Mouse (Mus musculus): Measurements from ENCODE around the gene Ppara. TPM values are rescaled to one million over a fixed set of nuclear protein-coding genes. Genes with fewer than 3 reads are reported as not detected.

Ppara gene
- polyA plus RNA-seq, 1 experiment from 2014 or later: 0.90 TPM

DNA sequence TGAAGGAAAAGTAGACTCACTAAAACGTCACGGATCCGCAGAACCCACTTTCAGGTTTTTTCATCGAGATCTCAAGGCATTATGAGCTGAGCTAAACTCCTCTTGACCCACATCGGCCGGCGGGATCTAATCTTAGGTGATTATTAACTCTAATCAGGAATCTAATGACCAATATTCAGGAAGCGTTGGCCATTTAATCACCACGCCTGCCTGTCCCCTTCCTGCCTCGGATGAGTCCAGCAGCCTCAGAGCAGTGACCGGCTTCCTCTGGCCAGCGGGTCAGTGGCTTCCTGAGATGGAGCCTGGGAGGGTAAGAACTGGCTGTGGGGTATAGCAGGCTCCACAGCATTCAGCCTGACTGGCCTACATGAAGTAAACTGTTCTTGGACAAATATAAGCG is 11.9 kb downstream of the Ppara start:
- Histone ChIP-seq H3K4me1 (replicated peaks; ENCODE audit: control insufficient read depth, insufficient read depth, low read length) (no peaks in the 10 kb centered on the region), H3K4me2 (ENCODE audit: low read length) (no peak overlapping the region), H3K4me3 (replicated peaks; ENCODE audit: low read length) (no peak overlapping the region), H3K9me3 (ENCODE audit: control insufficient read depth, low read length) (peaks cover 3% of the 10 kb centered on the region; the same call in 1 of the 2 replicates), H3K36me3 (ENCODE audit: control insufficient read depth, insufficient read depth) (no peaks in the 10 kb centered on the region), H3K27ac (ENCODE audit: low read length) (no peak overlapping the region), H3K27me3 (replicated peaks; ENCODE audit: control insufficient read depth, insufficient read depth, low read length) (no peaks in the 10 kb centered on the region), H3K9ac (replicated peaks; ENCODE audit: low read depth, low read length) (no peak overlapping the region)
- no peak for ATAC-seq
- 88% methylated on average over 13 of the region's 13 CpGs for WGBS

DNA sequence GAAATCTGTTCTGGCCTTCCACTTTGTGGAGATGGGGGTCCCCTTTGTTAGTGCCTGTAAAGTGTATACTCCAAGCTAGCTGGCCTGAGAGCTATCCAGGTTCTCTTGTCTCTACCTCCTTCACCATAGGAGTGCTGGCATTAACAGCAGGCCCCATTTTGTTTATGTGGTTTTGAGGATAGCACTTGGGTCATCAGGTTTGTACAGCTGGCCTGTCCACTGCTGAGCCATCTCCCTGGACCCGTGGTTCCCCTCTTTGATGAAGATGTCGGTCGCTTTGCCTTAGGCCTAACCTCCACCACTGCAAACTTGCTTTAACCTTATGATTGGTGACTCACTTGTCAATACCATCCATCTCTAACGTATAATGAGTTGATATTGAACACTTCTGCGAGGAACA is 13.2 kb downstream of the Ppara start:
- H3K36me3 ChIP-seq (ENCODE audit: control insufficient read depth, insufficient read depth): no peaks in the 10 kb centered on the region
- WGBS: 89% methylated on average over 5 of the region's 5 CpGs
- peaks cover 3% of the 10 kb centered on the region; the same call in 1 of the 2 replicates for H3K9me3 ChIP-seq (ENCODE audit: control insufficient read depth, low read length)
- H3K9ac ChIP-seq (replicated peaks; ENCODE audit: low read depth, low read length): no peak overlapping the region
- ATAC-seq: no peak
- H3K4me3 ChIP-seq (replicated peaks; ENCODE audit: low read length): no peak overlapping the region
- H3K4me2 ChIP-seq (ENCODE audit: low read length): no peak overlapping the region
- H3K4me1 ChIP-seq (replicated peaks; ENCODE audit: control insufficient read depth, insufficient read depth, low read length): no peaks in the 10 kb centered on the region
- H3K27me3 ChIP-seq (replicated peaks; ENCODE audit: control insufficient read depth, insufficient read depth, low read length): no peaks in the 10 kb centered on the region
- H3K27ac ChIP-seq (ENCODE audit: low read length): no peak overlapping the region

DNA sequence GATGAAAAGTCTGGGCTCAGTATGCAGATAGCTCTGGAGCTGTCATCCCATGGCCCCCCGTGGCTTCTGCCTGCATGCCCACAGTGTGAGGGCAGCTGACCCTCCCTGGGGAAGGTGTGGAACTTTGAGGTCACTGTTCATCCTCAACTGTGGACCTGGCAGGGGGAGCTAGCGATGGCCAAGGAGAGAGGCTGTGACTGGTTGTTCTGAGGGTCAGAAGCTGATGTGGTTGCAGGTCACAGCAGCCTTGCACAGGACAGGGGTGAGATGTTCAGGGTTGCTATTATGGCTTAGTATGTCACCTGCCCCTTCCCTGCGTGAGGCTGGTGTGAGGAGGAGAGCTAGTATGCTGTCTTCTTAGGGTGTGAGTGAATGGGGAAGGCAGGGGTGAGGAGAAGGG is 13.7 kb downstream of the Ppara start:
- no peak for ATAC-seq
- H3K4me1 ChIP-seq (replicated peaks; ENCODE audit: control insufficient read depth, insufficient read depth, low read length): no peaks in the 10 kb centered on the region
- H3K27me3 ChIP-seq (replicated peaks; ENCODE audit: control insufficient read depth, insufficient read depth, low read length): no peaks in the 10 kb centered on the region
- no peak overlapping the region for H3K4me2 ChIP-seq (ENCODE audit: low read length)
- no peak overlapping the region for H3K27ac ChIP-seq (ENCODE audit: low read length)
- H3K4me3 ChIP-seq (replicated peaks; ENCODE audit: low read length): no peak overlapping the region
- H3K9ac ChIP-seq (replicated peaks; ENCODE audit: low read depth, low read length): no peak overlapping the region
- 82% methylated on average over 3 of the region's 3 CpGs for WGBS
- H3K9me3 ChIP-seq (ENCODE audit: control insufficient read depth, low read length): peaks cover 3% of the 10 kb centered on the region; the same call in 1 of the 2 replicates
- no peaks in the 10 kb centered on the region for H3K36me3 ChIP-seq (ENCODE audit: control insufficient read depth, insufficient read depth)

DNA sequence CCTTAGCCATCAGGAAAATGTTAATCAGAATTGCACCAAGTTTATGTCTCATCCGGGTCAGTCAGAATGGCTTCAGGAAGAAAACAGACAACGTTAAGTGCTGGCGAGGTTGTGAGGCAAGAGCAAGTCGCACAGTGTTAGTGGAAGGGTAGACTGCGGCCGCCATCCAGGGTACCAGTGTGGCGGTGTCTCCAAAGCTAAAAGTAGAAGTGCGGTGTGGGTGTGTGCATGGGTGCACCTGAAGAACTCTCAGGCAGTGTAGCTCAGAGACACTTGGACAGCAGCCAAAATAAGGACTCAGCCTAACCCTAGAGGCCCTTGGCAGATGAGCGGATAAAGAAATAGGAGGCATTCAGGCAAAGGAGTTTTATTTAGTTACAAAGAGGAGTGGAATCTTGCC is 14.4 kb downstream of the Ppara start:
- no peak for ATAC-seq
- Histone ChIP-seq H3K4me3 (replicated peaks; ENCODE audit: low read length) (no peak overlapping the region), H3K4me2 (ENCODE audit: low read length) (no peak overlapping the region), H3K27me3 (replicated peaks; ENCODE audit: control insufficient read depth, insufficient read depth, low read length) (no peaks in the 10 kb centered on the region), H3K9ac (replicated peaks; ENCODE audit: low read depth, low read length) (no peak overlapping the region), H3K36me3 (ENCODE audit: control insufficient read depth, insufficient read depth) (no peaks in the 10 kb centered on the region), H3K27ac (ENCODE audit: low read length) (no peak overlapping the region), H3K9me3 (ENCODE audit: control insufficient read depth, low read length) (peaks cover 3% of the 10 kb centered on the region; the same call in 1 of the 2 replicates), H3K4me1 (replicated peaks; ENCODE audit: control insufficient read depth, insufficient read depth, low read length) (no peaks in the 10 kb centered on the region)
- 95% methylated on average over 9 of the region's 9 CpGs for WGBS

DNA sequence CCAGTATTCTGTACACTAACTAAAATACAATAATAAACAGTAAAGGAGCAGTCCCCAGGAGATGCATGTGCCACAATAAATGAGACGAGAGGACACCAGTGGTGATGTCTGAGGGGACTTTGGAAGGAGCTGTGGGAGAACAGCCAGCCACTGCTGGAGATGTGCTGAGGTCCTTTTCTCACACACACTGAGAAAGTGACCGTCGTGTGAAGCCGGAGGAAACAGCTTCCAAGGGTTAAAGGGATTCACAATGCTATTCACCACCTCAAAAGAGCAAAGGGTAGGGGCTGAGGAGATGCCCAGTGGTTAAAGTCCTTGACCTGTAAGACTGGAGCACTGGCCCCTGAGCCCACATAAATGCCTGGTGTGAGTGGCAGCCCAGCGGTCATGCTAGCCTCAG is 15.3 kb downstream of the Ppara start:
- ATAC-seq: no peak
- Histone ChIP-seq H3K4me1 (replicated peaks; ENCODE audit: control insufficient read depth, insufficient read depth, low read length) (no peaks in the 10 kb centered on the region), H3K4me3 (replicated peaks; ENCODE audit: low read length) (no peak overlapping the region), H3K27me3 (replicated peaks; ENCODE audit: control insufficient read depth, insufficient read depth, low read length) (no peaks in the 10 kb centered on the region), H3K9ac (replicated peaks; ENCODE audit: low read depth, low read length) (no peak overlapping the region), H3K27ac (ENCODE audit: low read length) (no peak overlapping the region), H3K9me3 (ENCODE audit: control insufficient read depth, low read length) (peaks cover 3% of the 10 kb centered on the region; the same call in 1 of the 2 replicates), H3K36me3 (ENCODE audit: control insufficient read depth, insufficient read depth) (no peaks in the 10 kb centered on the region), H3K4me2 (ENCODE audit: low read length) (no peak overlapping the region)
- 88% methylated on average over 5 of the region's 5 CpGs for WGBS

DNA sequence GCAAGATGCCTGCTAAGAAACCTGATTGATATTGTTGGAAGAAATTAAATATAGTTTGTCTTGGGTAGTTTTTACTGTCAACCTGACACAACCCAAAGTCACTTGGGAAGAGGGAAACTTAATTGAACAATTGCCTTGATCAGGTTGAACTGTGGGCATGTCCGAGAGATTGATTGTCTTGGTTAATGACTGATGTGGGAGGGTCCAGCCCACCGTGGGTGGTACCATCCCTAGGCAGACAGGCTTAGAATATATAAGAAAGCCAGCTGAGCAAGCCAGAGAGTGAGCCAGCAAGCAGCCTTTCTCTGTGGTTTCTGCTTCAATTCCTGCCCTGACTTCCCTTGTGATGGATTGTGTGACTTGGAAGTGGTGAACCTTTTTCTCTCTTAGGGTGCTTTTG is 17.9 kb downstream of the Ppara start:
- Histone ChIP-seq H3K4me2 (ENCODE audit: low read length) (no peak overlapping the region), H3K9ac (replicated peaks; ENCODE audit: low read depth, low read length) (no peak overlapping the region), H3K4me3 (replicated peaks; ENCODE audit: low read length) (no peak overlapping the region), H3K27ac (ENCODE audit: low read length) (no peak overlapping the region), H3K27me3 (replicated peaks; ENCODE audit: control insufficient read depth, insufficient read depth, low read length) (no peaks in the 10 kb centered on the region), H3K9me3 (ENCODE audit: control insufficient read depth, low read length) (peaks cover 6% of the 10 kb centered on the region; the same call in 1 of the 2 replicates), H3K4me1 (replicated peaks; ENCODE audit: control insufficient read depth, insufficient read depth, low read length) (no peaks in the 10 kb centered on the region), H3K36me3 (ENCODE audit: control insufficient read depth, insufficient read depth) (no peaks in the 10 kb centered on the region)
- no peak for ATAC-seq
- 78% methylated on average over 2 of the region's 2 CpGs for WGBS

DNA sequence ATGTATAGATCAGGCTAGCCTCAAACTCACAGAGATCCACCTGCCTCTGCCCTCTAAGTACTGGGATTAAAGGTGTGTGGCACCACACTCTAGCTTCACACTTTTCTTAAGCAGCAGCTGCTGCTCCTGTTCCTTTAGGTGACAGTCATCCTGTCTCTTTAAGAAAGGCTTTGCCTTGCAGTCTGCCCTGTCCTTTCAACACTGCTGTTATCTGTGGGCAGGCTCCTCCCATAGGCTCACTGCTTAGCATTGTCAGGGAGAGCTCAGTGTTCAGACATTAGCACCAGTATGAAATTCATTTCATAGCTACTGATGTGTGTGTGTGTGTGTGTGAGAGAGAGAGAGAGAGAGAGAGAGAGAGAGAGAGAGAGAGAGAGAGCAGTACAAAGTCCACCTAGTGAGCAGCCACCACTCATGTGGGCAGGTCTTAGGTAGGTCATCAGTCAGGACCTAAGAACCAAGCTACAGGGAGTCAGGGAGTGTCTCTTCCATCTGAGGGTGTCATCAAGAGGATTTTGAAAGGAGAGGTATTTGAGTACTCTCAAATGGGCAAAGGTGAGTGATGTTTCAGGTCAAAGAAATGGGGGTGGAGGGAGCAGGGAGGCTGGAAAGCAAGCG is 19.4 kb downstream of the Ppara start:
- H3K27me3 ChIP-seq (replicated peaks; ENCODE audit: control insufficient read depth, insufficient read depth, low read length): no peaks in the 10 kb centered on the region
- H3K27ac ChIP-seq (ENCODE audit: low read length): no peak overlapping the region
- H3K9ac ChIP-seq (replicated peaks; ENCODE audit: low read depth, low read length): no peak overlapping the region
- no peak overlapping the region for H3K4me3 ChIP-seq (replicated peaks; ENCODE audit: low read length)
- ATAC-seq: no peak
- H3K36me3 ChIP-seq (ENCODE audit: control insufficient read depth, insufficient read depth): no peaks in the 10 kb centered on the region
- no peak overlapping the region for H3K4me2 ChIP-seq (ENCODE audit: low read length)
- no peaks in the 10 kb centered on the region for H3K4me1 ChIP-seq (replicated peaks; ENCODE audit: control insufficient read depth, insufficient read depth, low read length)
- H3K9me3 ChIP-seq (ENCODE audit: control insufficient read depth, low read length): peaks cover 9% of the 10 kb centered on the region; the same call in 1 of the 2 replicates
- 93% methylated on average over 1 of the region's 1 CpGs for WGBS

DNA sequence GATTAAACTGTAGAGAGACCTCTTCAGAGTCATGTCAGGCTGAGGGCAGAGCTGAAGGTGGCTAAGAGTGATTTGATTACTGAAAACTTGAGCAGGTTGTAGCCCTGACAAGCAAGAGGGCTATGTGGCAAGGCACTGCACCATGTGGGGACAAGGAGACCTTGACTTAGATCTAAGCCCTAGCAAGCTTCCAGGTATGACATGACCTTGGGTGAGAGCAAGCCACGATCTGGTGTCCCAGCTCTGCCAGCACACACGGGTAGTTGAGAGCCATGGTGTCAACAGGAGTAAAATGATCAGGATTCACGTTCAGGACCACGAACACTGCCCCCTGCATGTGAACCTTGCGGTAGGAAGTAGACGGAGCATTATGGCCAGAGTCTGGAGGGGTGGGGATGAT is 20.4 kb downstream of the Ppara start:
- Histone ChIP-seq H3K4me3 (replicated peaks; ENCODE audit: low read length) (no peak overlapping the region), H3K9me3 (ENCODE audit: control insufficient read depth, low read length) (peaks cover 9% of the 10 kb centered on the region; the same call in 1 of the 2 replicates), H3K4me2 (ENCODE audit: low read length) (no peak overlapping the region), H3K27me3 (replicated peaks; ENCODE audit: control insufficient read depth, insufficient read depth, low read length) (no peaks in the 10 kb centered on the region), H3K4me1 (replicated peaks; ENCODE audit: control insufficient read depth, insufficient read depth, low read length) (no peaks in the 10 kb centered on the region), H3K27ac (ENCODE audit: low read length) (no peak overlapping the region), H3K9ac (replicated peaks; ENCODE audit: low read depth, low read length) (no peak overlapping the region), H3K36me3 (ENCODE audit: control insufficient read depth, insufficient read depth) (no peaks in the 10 kb centered on the region)
- ATAC-seq: no peak
- 71% methylated on average over 6 of the region's 6 CpGs for WGBS

DNA sequence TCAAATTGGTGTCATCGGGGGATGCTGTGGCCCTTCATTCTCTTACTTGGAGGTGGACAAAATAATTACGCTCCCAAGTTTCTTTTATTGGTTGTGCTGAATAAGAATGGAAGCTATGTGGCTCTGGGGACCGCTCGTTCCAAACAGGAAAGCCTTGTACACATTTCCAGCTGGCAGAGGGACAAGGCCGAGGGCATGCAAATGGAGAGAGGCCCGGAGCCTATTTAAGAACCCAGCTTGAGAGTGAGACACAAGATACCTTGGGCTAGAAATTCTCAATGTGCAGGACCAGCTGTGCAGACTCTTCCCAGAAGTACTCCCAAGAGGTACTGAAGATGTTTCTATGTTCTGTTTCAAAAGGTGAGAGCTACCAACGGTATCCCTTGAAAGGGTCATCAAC is 21.8 kb downstream of the Ppara start:
- no peak overlapping the region for H3K4me3 ChIP-seq (replicated peaks; ENCODE audit: low read length)
- peaks cover 7% of the 10 kb centered on the region; the same call in 1 of the 2 replicates for H3K9me3 ChIP-seq (ENCODE audit: control insufficient read depth, low read length)
- 76% methylated on average over 7 of the region's 7 CpGs for WGBS
- no peaks in the 10 kb centered on the region for H3K4me1 ChIP-seq (replicated peaks; ENCODE audit: control insufficient read depth, insufficient read depth, low read length)
- H3K27me3 ChIP-seq (replicated peaks; ENCODE audit: control insufficient read depth, insufficient read depth, low read length): no peaks in the 10 kb centered on the region
- H3K9ac ChIP-seq (replicated peaks; ENCODE audit: low read depth, low read length): no peak overlapping the region
- H3K4me2 ChIP-seq (ENCODE audit: low read length): no peak overlapping the region
- H3K36me3 ChIP-seq (ENCODE audit: control insufficient read depth, insufficient read depth): no peaks in the 10 kb centered on the region
- no peak overlapping the region for H3K27ac ChIP-seq (ENCODE audit: low read length)
- no peak for ATAC-seq

DNA sequence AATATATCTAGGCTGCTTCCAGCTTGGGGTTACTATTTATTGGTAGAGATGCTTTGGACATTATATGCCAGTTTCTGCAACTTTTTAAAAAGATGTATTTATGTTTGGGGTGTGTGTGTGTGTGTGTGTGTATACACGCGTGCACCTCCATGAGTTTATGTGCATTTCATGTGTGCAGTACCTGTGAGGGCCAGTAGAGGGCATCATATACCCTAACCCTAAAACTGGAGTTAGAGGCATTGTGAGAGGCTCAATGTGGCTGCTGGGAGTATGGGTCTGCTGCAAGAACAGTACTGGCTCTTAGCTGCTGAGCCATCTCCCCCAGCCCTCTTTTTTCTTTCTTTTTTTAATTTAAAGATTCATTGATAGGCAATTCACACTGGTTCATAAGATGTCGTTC is 23.0 kb downstream of the Ppara start:
- H3K27ac ChIP-seq (ENCODE audit: low read length): no peak overlapping the region
- H3K9ac ChIP-seq (replicated peaks; ENCODE audit: low read depth, low read length): no peak overlapping the region
- no peak overlapping the region for H3K4me3 ChIP-seq (replicated peaks; ENCODE audit: low read length)
- no peaks in the 10 kb centered on the region for H3K27me3 ChIP-seq (replicated peaks; ENCODE audit: control insufficient read depth, insufficient read depth, low read length)
- H3K4me2 ChIP-seq (ENCODE audit: low read length): no peak overlapping the region
- no peaks in the 10 kb centered on the region for H3K36me3 ChIP-seq (ENCODE audit: control insufficient read depth, insufficient read depth)
- H3K9me3 ChIP-seq (ENCODE audit: control insufficient read depth, low read length): peaks cover 7% of the 10 kb centered on the region; the same call in 1 of the 2 replicates
- no peaks in the 10 kb centered on the region for H3K4me1 ChIP-seq (replicated peaks; ENCODE audit: control insufficient read depth, insufficient read depth, low read length)
- WGBS: 93% methylated on average over 3 of the region's 3 CpGs
- no peak for ATAC-seq
